Mouse (Mus musculus) gastrocnemius, postnatal 4 days (tissue): ENCODE measurements at regions not wholly inside any gene's neighbourhood (a gene's known extent, or its start where the extent isn't known, plus 50 kb on each side); places are given as distances from the start of the nearest gene placed in this dataset.

ENCODE experiments used
- DNase-seq, 2 experiments: peaks; one replicate each; pipeline ENCODE4 v3.0.0; 2021 to 2022; ENCODE audit warnings: low spot score in 2 of 2, mixed read lengths in 2 of 2

GRCm38 (mm10) chr6:100476550-100477366, 189.5 kb upstream of the Rybp start:
- DNase-seq, result no peak

GRCm38 (mm10) chr6:100475341-100475955, 188.2 kb upstream of the Rybp start:
- no peak for DNase-seq

DNA sequence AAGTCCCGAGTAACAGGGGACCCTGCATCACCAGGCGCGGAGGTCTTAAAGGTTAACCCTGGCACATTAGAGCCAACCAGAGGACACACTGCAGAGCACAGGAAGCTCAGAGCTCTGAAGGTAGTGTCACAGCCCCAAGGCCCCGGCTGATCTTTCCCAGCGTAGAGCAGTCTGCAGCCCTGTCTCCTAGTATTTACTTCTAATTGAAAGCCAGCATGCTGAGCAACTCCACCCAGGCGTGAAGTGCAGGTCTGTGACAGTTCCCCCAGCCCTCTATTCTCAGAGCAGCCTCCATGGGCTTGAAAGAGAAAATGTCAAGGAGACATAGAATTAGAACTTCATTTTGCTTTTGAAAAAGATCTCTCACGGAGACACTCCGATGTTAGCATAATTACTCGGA, 187.0 kb upstream of the Rybp start:
- DNase-seq, result no peak

GRCm38 (mm10) chr6:100470071-100470470, 182.8 kb upstream of the Rybp start:
- DNase-seq, result no peak

DNA sequence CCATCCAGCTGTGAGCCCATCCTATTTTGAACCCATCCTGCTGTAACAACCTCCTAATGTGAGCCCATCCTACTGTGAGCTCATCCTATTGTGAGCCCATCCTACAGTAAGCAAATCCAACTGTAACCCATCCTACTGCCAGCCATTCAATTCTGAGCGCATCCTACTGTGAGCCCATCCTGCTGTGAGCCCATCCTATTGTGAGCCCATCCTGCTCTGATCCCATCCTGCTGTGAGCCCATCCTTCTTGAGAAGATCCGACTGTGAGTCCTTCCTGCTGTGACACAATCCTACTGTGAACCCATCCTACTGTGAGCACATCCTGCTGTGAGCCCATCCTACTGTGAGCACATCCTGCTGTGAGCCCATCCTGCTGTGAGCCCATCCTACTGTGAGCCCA, 175.5 kb upstream of the Rybp start:
- no peak for DNase-seq

DNA sequence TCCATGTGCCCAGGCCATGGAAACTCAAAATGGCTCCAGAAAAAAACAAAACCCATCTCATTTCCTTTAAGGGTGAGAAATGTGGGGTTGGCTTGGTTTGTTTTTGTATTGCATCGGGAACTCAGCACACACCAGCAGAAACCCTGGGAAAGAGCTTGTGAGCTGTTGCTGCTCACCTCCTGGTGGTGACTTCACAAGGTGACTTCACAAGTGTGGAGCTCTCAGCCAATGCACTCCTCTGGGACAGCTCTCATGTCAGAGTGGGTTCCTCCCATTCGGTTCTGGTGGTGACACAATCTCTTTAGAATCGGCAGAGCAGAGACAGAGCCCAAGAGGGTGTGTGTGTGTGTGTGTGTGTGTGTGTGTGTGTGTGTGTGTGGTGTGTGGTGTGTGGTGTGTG, 166.1 kb upstream of the Rybp start:
- DNase-seq, result no peak

GRCm38 (mm10) chr6:100452097-100453002, 165.1 kb upstream of the Rybp start:
- DNase-seq, result no peak

- DNase-seq, result no peak
These were observed 162.8 kb upstream of the Rybp start for GRCm38 (mm10) chr6:100450108-100450507.

GRCm38 (mm10) chr6:100449087-100449486, 161.8 kb upstream of the Rybp start:
- DNase-seq, result no peak

GRCm38 (mm10) chr6:100447211-100447610, 159.9 kb upstream of the Rybp start:
- no peak for DNase-seq

- DNase-seq, result no peak
These were observed 159.5 kb upstream of the Rybp start for GRCm38 (mm10) chr6:100446804-100447203.

DNA sequence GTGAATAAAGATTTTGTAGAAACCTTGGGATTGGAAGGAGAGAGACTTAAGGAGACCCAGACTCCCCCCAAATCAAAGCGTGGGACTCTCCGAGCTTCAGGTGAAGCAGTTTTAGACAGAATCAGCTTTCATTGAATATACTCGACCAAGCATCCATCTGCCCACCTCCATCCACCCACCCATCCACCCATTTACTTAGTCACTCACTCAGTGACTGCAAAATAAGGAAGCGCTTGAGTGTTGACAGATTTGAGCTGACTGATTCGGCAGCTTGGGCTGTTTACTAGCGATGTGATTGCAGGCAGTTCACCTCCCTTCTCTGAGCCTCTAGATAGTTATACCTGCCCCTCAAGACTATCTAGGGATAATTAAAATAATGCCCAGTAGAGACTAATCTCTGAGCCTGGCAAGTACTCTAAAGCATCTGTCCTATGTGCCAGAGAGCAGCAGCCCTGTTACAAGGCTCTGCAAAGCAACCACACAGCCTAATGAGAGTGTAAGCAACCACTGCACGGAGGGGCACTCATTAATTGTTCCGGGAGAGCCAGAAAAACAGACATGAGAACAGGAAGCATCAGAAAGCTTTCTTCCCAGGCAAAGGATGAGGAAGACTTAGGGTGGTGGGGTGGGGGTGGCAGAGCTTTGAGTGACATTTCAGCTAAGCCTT, 151.9 kb upstream of the Rybp start:
- DNase-seq, result no peak

GRCm38 (mm10) chr6:100438511-100438991, 151.3 kb upstream of the Rybp start:
- no peak for DNase-seq

DNA sequence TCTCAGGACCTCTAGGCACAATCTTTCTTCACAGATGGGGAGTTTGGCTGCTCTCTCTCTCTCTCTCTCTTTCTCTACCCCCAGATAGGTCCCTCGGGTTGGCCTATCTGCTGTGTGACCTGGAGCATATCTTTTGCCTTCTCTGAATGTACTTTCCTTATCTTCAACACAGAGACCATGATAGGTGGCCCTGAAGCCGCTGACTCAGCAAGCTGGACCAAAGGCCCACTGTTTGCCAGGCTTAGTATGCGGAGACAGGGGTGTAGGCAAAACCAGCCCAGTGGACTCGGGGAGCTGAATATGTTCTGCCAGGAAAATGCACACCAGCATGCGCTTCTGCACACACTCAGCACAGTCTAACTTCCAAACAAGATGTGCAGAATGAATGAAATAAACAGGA, 150.7 kb upstream of the Rybp start:
- no peak for DNase-seq

GRCm38 (mm10) chr6:100436507-100436906, 149.2 kb upstream of the Rybp start:
- no peak for DNase-seq

GRCm38 (mm10) chr6:100435222-100435621, 147.9 kb upstream of the Rybp start:
- no peak for DNase-seq

GRCm38 (mm10) chr6:100433534-100433867, 146.2 kb upstream of the Rybp start:
- DNase-seq, result no peak

- DNase-seq, result no peak
These were observed 145.6 kb upstream of the Rybp start for GRCm38 (mm10) chr6:100432688-100433533.

GRCm38 (mm10) chr6:100430286-100430685, 143.0 kb upstream of the Rybp start:
- DNase-seq, result no peak

GRCm38 (mm10) chr6:100429511-100429910, 142.2 kb upstream of the Rybp start:
- no peak for DNase-seq
